Mouse (Mus musculus) embryonic fibroblast, embryonic 13.5 days (primary cell): ENCODE measurements around the gene Pom121. TPM values are rescaled to one million over a fixed set of nuclear protein-coding genes. Genes with fewer than 3 reads are reported as not detected.
A peak's percentile ranks its signal among the peaks of the same experiment; 100 is the strongest.

Source experiments
- H3K27ac ChIP-seq: 2 replicates; pipeline ENCODE4 v1.5.1; 2012; ENCODE audit warnings: low read length, control low read depth, inconsistent platforms; ENCODE audit not compliant: insufficient read depth
- H3K4me1 ChIP-seq: 2 replicates; pipeline ENCODE4 v1.6.1; 2011; ENCODE audit warnings: low read length; ENCODE audit not compliant: control insufficient read depth, insufficient read depth
- H3K4me3 ChIP-seq: 2 replicates; pipeline ENCODE4 v1.5.1; 2011; ENCODE audit warnings: mild to moderate bottlenecking, control low read depth, low read length; ENCODE audit not compliant: insufficient read depth
- CTCF ChIP-seq: IDR thresholded peaks from 2 replicates; pipeline ENCODE4 v1.5.1; 2011; ENCODE audit warnings: mild to moderate bottlenecking, control low read depth, low read length, moderate library complexity, borderline replicate concordance; ENCODE audit not compliant: insufficient read depth
- POLR2A ChIP-seq: IDR thresholded peaks from 2 replicates; pipeline ENCODE4 v1.6.1; 2011; ENCODE audit warnings: low read depth, mild to moderate bottlenecking, control low read depth, low read length, moderate library complexity
- polyA plus RNA-seq: library from polyadenylated mRNA; stranded (reverse); fragments of >200 nt; gene quantifications from 2 replicates; pipeline ENCODE4 v1.2.4, GENCODE M21; 2011; ENCODE audit warnings: low read depth; ENCODE audit not compliant: missing spikeins, insufficient read length

Pom121 gene
- polyA plus RNA-seq = 22.3 and 24.4 TPM in 2 replicates

- Histone ChIP-seq H3K4me1 (no peaks in the 10 kb centered on the region), H3K27ac (peak within 1 kb of the TSS; percentile 60), H3K4me3 (peak within 1 kb of the TSS; percentile 95)
- no peak for TF ChIP-seq CTCF
- peak; percentile 74 for TF ChIP-seq POLR2A
These were observed at the start of gene Pom121 for GRCm38 (mm10) chr5:135394004-135394823. Pom121 (minus strand) TSS chr5:135394546.

GRCm38 (mm10) chr5:135442430-135442829 lies 48.1 kb upstream of the Pom121 start:
- no peaks in the 10 kb centered on the region for H3K4me1 ChIP-seq
- TF ChIP-seq CTCF = no peak
- no peak for TF ChIP-seq POLR2A
- H3K27ac ChIP-seq = no peak overlapping the region
- no peak overlapping the region for H3K4me3 ChIP-seq

GRCm38 (mm10) chr5:135435039-135435438 lies 40.7 kb upstream of the Pom121 start:
- Histone ChIP-seq H3K4me3 (no peak overlapping the region), H3K4me1 (no peaks in the 10 kb centered on the region), H3K27ac (no peak overlapping the region)
- TF ChIP-seq POLR2A (no peak), CTCF (no peak)

- no peak overlapping the region for H3K27ac ChIP-seq
- TF ChIP-seq POLR2A (no peak), CTCF (no peak)
These were observed 39.5 kb upstream of the Pom121 start for GRCm38 (mm10) chr5:135433861-135434260.

GRCm38 (mm10) chr5:135431111-135431510 lies 36.8 kb upstream of the Pom121 start:
- Histone ChIP-seq H3K4me3 (no peak overlapping the region), H3K4me1 (no peaks in the 10 kb centered on the region), H3K27ac (no peak overlapping the region)
- TF ChIP-seq POLR2A (no peak), CTCF (no peak)

More at GRCm38 (mm10) chr5:135433861-135434260, 39.5 kb upstream of the Pom121 start:
- Histone ChIP-seq H3K4me3 (no peak overlapping the region), H3K4me1 (no peaks in the 10 kb centered on the region)

- TF ChIP-seq CTCF (0 out of 2 replicates have a peak, but pooled peaks have one; percentile 6), POLR2A (no peak)
- no peaks in the 10 kb centered on the region for H3K4me1 ChIP-seq
- H3K4me3 ChIP-seq = no peak overlapping the region
- no peak overlapping the region for H3K27ac ChIP-seq
These were observed 34.4 kb upstream of the Pom121 start for GRCm38 (mm10) chr5:135428786-135429185.

GRCm38 (mm10) chr5:135410266-135410665 lies 15.9 kb upstream of the Pom121 start:
- H3K27ac ChIP-seq = no peak overlapping the region
- no peak for TF ChIP-seq CTCF
- TF ChIP-seq POLR2A = no peak

GRCm38 (mm10) chr5:135408114-135408513 lies 13.8 kb upstream of the Pom121 start:
- no peaks in the 10 kb centered on the region for H3K4me1 ChIP-seq
- no peak overlapping the region for H3K27ac ChIP-seq
- TF ChIP-seq POLR2A (no peak), CTCF (no peak)
- H3K4me3 ChIP-seq = no peak overlapping the region

More at GRCm38 (mm10) chr5:135410266-135410665, 15.9 kb upstream of the Pom121 start:
- Histone ChIP-seq H3K4me1 (no peaks in the 10 kb centered on the region), H3K4me3 (no peak overlapping the region)

GRCm38 (mm10) chr5:135405437-135405836 lies 11.1 kb upstream of the Pom121 start:
- Histone ChIP-seq H3K4me1 (no peaks in the 10 kb centered on the region), H3K4me3 (no peak overlapping the region), H3K27ac (no peak overlapping the region)
- TF ChIP-seq POLR2A (no peak), CTCF (no peak)

- no peak overlapping the region for H3K27ac ChIP-seq
- no peaks in the 10 kb centered on the region for H3K4me1 ChIP-seq
- no peak overlapping the region for H3K4me3 ChIP-seq
- no peak for TF ChIP-seq CTCF
- TF ChIP-seq POLR2A = no peak
These were observed 10.3 kb upstream of the Pom121 start for GRCm38 (mm10) chr5:135404623-135405022.

- no peak overlapping the region for H3K4me3 ChIP-seq
- TF ChIP-seq CTCF (peak; percentile 91; the same call in 1 of the 2 replicates), POLR2A (no peak)
- no peak overlapping the region for H3K27ac ChIP-seq
- H3K4me1 ChIP-seq = no peaks in the 10 kb centered on the region
These were observed 5.9 kb upstream of the Pom121 start for GRCm38 (mm10) chr5:135400244-135400643.
